Mouse (Mus musculus) ES-Bruce4 (cell line): Measurements from ENCODE around the gene Zfp37. TPM values are rescaled to one million over a fixed set of nuclear protein-coding genes. Genes with fewer than 3 reads are reported as not detected.

Source experiments
- H3K27ac ChIP-seq: 2 replicates; pipeline ENCODE4 v1.5.1; 2012; ENCODE audit warnings: low read length, inconsistent platforms; ENCODE audit not compliant: insufficient read depth
- H3K27me3 ChIP-seq: 2 replicates; pipeline ENCODE4 v1.6.1; 2012; ENCODE audit warnings: mild to moderate bottlenecking, low read length, inconsistent platforms; ENCODE audit not compliant: control insufficient read depth, poor library complexity, insufficient read depth, severe bottlenecking
- H3K36me3 ChIP-seq: 2 replicates; pipeline ENCODE4 v1.6.1; 2012; ENCODE audit warnings: inconsistent platforms, mild to moderate bottlenecking, low read length, moderate library complexity; ENCODE audit not compliant: control insufficient read depth, poor library complexity, insufficient read depth, severe bottlenecking
- H3K4me1 ChIP-seq: one replicate; pipeline ENCODE4 v1.8.1; 2011; ENCODE audit warnings: low read length; ENCODE audit not compliant: control insufficient read depth, insufficient read depth
- H3K4me3 ChIP-seq: 2 replicates; pipeline ENCODE4 v1.5.1; 2011; ENCODE audit warnings: low read depth, mild to moderate bottlenecking, low read length
- H3K9ac ChIP-seq: 2 replicates; pipeline ENCODE4 v1.6.1; 2012; ENCODE audit warnings: low read depth, mild to moderate bottlenecking, inconsistent platforms; ENCODE audit not compliant: poor library complexity, severe bottlenecking
- H3K9me3 ChIP-seq: replicated peaks from 2 replicates; pipeline ENCODE4 v1.6.1; 2012; ENCODE audit warnings: mild to moderate bottlenecking, low read length, inconsistent platforms; ENCODE audit not compliant: control insufficient read depth, poor library complexity, insufficient read depth, severe bottlenecking
- CTCF ChIP-seq: IDR thresholded peaks from one replicate; pipeline ENCODE4 v1.8.1; 2011; ENCODE audit warnings: low read depth, low read length
- EP300 ChIP-seq: IDR thresholded peaks from 2 replicates; pipeline ENCODE4 v1.6.1; 2011; ENCODE audit warnings: low read depth, low read length; ENCODE audit not compliant: insufficient read depth
- POLR2A ChIP-seq: IDR thresholded peaks from one replicate; pipeline ENCODE4 v1.8.1; 2011; ENCODE audit warnings: low read length; ENCODE audit not compliant: insufficient read depth
- polyA plus RNA-seq: library from polyadenylated mRNA; stranded (reverse); fragments of >200 nt; gene quantifications from 2 replicates; pipeline ENCODE4 v1.2.4, GENCODE M21; 2011; ENCODE audit warnings: low read depth; ENCODE audit not compliant: missing spikeins, insufficient read depth, insufficient read length

Zfp37 gene
- polyA plus RNA-seq, 1 experiment, result 12.7 TPM

- TF ChIP-seq POLR2A (no peak), EP300 (0 out of 2 replicates have a peak, but pooled peaks have one; percentile 25)
- Histone ChIP-seq H3K4me1 (no peaks in the 10 kb centered on the region), H3K27ac (no peak overlapping the region), H3K9me3 (no peaks in the 10 kb centered on the region), H3K4me3 (no peak overlapping the region), H3K9ac (no peak overlapping the region), H3K27me3 (no peaks in the 10 kb centered on the region), H3K36me3 (no peaks in the 10 kb centered on the region)
These were observed 26.1 kb upstream of the Zfp37 start for GRCm38 (mm10) chr4:62256931-62257330.

- Histone ChIP-seq H3K27ac (no peak overlapping the region), H3K36me3 (no peaks in the 10 kb centered on the region)
These were observed 23.7 kb upstream of the Zfp37 start for GRCm38 (mm10) chr4:62254551-62254950.

GRCm38 (mm10) chr4:62251776-62252175, 20.9 kb upstream of the Zfp37 start:
- no peaks in the 10 kb centered on the region for H3K9me3 ChIP-seq
- no peak overlapping the region for H3K9ac ChIP-seq
- no peak overlapping the region for H3K27ac ChIP-seq
- no peaks in the 10 kb centered on the region for H3K27me3 ChIP-seq
- peaks cover 7% of the 10 kb centered on the region for H3K4me1 ChIP-seq
- no peak overlapping the region for H3K4me3 ChIP-seq
- no peak for TF ChIP-seq EP300
- TF ChIP-seq POLR2A, result no peak
- no peak for TF ChIP-seq CTCF
- H3K36me3 ChIP-seq, result no peaks in the 10 kb centered on the region

More at GRCm38 (mm10) chr4:62254551-62254950, 23.7 kb upstream of the Zfp37 start:
- H3K4me3 ChIP-seq, result no peak overlapping the region
- H3K9ac ChIP-seq, result no peak overlapping the region
- peaks cover 2% of the 10 kb centered on the region for H3K4me1 ChIP-seq
- TF ChIP-seq POLR2A, result no peak
- no peak for TF ChIP-seq EP300
- TF ChIP-seq CTCF, result no peak
- H3K9me3 ChIP-seq, result no peaks in the 10 kb centered on the region
- no peaks in the 10 kb centered on the region for H3K27me3 ChIP-seq

- TF ChIP-seq POLR2A (no peak), CTCF (peak; percentile 70), EP300 (peak; percentile 88)
- Histone ChIP-seq H3K27ac (peak overlapping the region; percentile 76), H3K4me3 (no peak overlapping the region), H3K9ac (no peak overlapping the region), H3K9me3 (no peaks in the 10 kb centered on the region), H3K27me3 (no peaks in the 10 kb centered on the region), H3K36me3 (no peaks in the 10 kb centered on the region), H3K4me1 (peaks cover 7% of the 10 kb centered on the region)
These were observed 20.2 kb upstream of the Zfp37 start for GRCm38 (mm10) chr4:62250896-62251544.

- H3K27me3 ChIP-seq, result no peaks in the 10 kb centered on the region
- H3K9ac ChIP-seq, result no peak overlapping the region
- no peak for TF ChIP-seq POLR2A
- TF ChIP-seq EP300, result 0 out of 2 replicates have a peak, but pooled peaks have one; percentile 43
- peak overlapping the region; percentile 33 for H3K27ac ChIP-seq
- H3K4me3 ChIP-seq, result no peak overlapping the region
- no peaks in the 10 kb centered on the region for H3K36me3 ChIP-seq
- peaks cover 7% of the 10 kb centered on the region for H3K4me1 ChIP-seq
- no peaks in the 10 kb centered on the region for H3K9me3 ChIP-seq
These were observed 17.5 kb upstream of the Zfp37 start for GRCm38 (mm10) chr4:62248328-62248727.

GRCm38 (mm10) chr4:62240586-62240985, 9.7 kb upstream of the Zfp37 start:
- TF ChIP-seq POLR2A, result no peak
- TF ChIP-seq EP300, result no peak
- TF ChIP-seq CTCF, result no peak
- Histone ChIP-seq H3K27me3 (no peaks in the 10 kb centered on the region), H3K4me3 (no peak overlapping the region), H3K36me3 (no peaks in the 10 kb centered on the region), H3K4me1 (no peaks in the 10 kb centered on the region), H3K27ac (0 out of 2 replicates have a peak overlapping the region, but pooled peaks have one; percentile 57), H3K9ac (no peak overlapping the region), H3K9me3 (peaks cover 6% of the 10 kb centered on the region)
